ENCODE assay signal across 20 mouse cellular contexts in the genomic region with DNA sequence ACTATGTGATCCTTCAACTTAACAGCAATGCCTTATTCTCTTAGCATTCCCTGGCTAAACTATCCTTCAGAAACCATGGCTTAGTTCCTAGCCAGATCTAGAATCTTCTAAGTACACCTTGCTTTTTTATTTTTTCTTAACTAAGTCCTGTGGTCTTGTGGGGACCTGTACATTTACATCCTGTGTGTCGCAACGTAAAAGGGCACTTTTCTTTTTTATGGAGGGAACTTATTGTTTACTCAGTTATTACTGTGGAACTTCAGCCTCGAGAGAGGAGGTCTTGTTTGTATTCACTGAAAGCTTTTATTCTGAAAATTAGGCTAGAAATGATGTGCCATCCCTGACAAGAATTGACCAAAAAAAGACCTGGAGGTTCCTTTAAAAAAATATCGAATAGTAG. TPM values are rescaled to one million over a fixed set of nuclear protein-coding genes. Genes with fewer than 3 reads are reported as not detected.
"Had no signal": no experiment of that assay in that cellular context is flagged by ENCODE, and none has a peak within 500 bp of the region (broad histone marks: within the 10 kb centered on the region; RNA-seq: fewer than 3 reads in every experiment).

No protein-coding gene starts in this region.

- H3K4me3 ChIP-seq: liver, embryonic 13.5 days; liver, embryonic 15.5 days; megakaryocyte, embryonic 14.5 days; midbrain, embryonic 12.5 days; neural tube, embryonic 12.5 days had no signal

- ATAC-seq: liver, postnatal 0 days had no signal

- DNase-seq: liver, embryonic 13.5 days; liver, postnatal 0 days; lung, embryonic 14.5 days; lung, postnatal 36 days; midbrain, embryonic 14.5 days; right cerebral cortex, postnatal 25 days; right cerebral cortex, postnatal 4 days; spleen, adult 18-20 months; thymus, adult 18-20 months; thymus, postnatal 14 days; thymus, postnatal 36 days had no signal

- H3K36me3 ChIP-seq: liver, embryonic 13.5 days; liver, embryonic 15.5 days; midbrain, embryonic 12.5 days; neural tube, embryonic 12.5 days had no signal

- H3K4me2 ChIP-seq: liver, embryonic 11.5 days; liver, embryonic 13.5 days; liver, embryonic 15.5 days; lung, embryonic 14.5 days; midbrain, embryonic 12.5 days; neural tube, embryonic 12.5 days had no signal

- H3K9ac ChIP-seq: liver, embryonic 13.5 days; liver, embryonic 15.5 days; liver, postnatal 0 days; lung, embryonic 14.5 days; midbrain, embryonic 12.5 days; neural tube, embryonic 12.5 days had no signal

- H3K27ac ChIP-seq: liver, embryonic 13.5 days; liver, embryonic 15.5 days; macrophage; midbrain, embryonic 12.5 days; neural tube, embryonic 12.5 days had no signal

- H3K4me1 ChIP-seq: liver, embryonic 13.5 days; liver, embryonic 15.5 days; megakaryocyte, embryonic 14.5 days had no signal

- H3K9me3 ChIP-seq: liver, embryonic 13.5 days; liver, embryonic 15.5 days; megakaryocyte, embryonic 14.5 days; midbrain, embryonic 12.5 days; neural tube, embryonic 12.5 days had no signal

RNA-seq across cellular contexts. Expression of a gene that starts 18.4 kb away (rescaled TPM):
- total RNA-seq: monocyte, adult 5-6 weeks; neutrophil, adult 5-6 weeks had no signal
- polyA plus RNA-seq: macrophage had no signal

RNA-seq across cellular contexts. Expression of a gene that starts 35.6 kb away (rescaled TPM):
- total RNA-seq: megakaryocyte progenitor cell, adult 5-6 weeks; neutrophil, adult 5-6 weeks had no signal
- polyA plus RNA-seq: macrophage had no signal
